Mouse (Mus musculus) neural tube, embryonic 11.5 days (tissue): Measurements from ENCODE around the gene Nfkb2. TPM values are rescaled to one million over a fixed set of nuclear protein-coding genes. Genes with fewer than 3 reads are reported as not detected.

ENCODE experiments used
- ATAC-seq: fragments of 200-750 bp; cut with Nextera tagmentation; 2 replicates; pipeline ENCODE4 v1.8.0; 2017; ENCODE audit warnings: moderate number of reproducible peaks, mild to moderate bottlenecking, moderate TSS enrichment, moderate library complexity; ENCODE audit not compliant: insufficient read depth, low FRiP score, low TSS enrichment
- DNase-seq: peaks from one replicate; pipeline ENCODE4 v3.0.0-alpha.2; 2015; ENCODE audit warnings: low spot score
- H3K27ac ChIP-seq: fragments of 300-500 bp; sonication (generic); 2 replicates; pipeline ENCODE4 v1.5.1; 2014; ENCODE audit warnings: low read depth, mild to moderate bottlenecking, low read length
- H3K27me3 ChIP-seq: fragments of 300-500 bp; sonication (generic); 2 replicates; pipeline ENCODE4 v1.6.1; 2014; ENCODE audit warnings: mild to moderate bottlenecking, low read length, mixed read lengths; ENCODE audit not compliant: control insufficient read depth, insufficient read depth
- H3K36me3 ChIP-seq: fragments of 300-500 bp; sonication (generic); 2 replicates; pipeline ENCODE4 v1.6.1; 2014; ENCODE audit warnings: mild to moderate bottlenecking, low read length, moderate library complexity, mixed read lengths; ENCODE audit not compliant: control insufficient read depth, insufficient read depth
- H3K4me1 ChIP-seq: fragments of 300-500 bp; sonication (generic); 2 replicates; pipeline ENCODE4 v1.6.1; 2014; ENCODE audit warnings: low read length, mixed read lengths; ENCODE audit not compliant: control insufficient read depth, insufficient read depth
- H3K4me2 ChIP-seq: fragments of 300-500 bp; sonication (generic); 2 replicates; pipeline ENCODE4 v1.6.1; 2014; ENCODE audit warnings: low read depth, mild to moderate bottlenecking, moderate library complexity
- H3K4me3 ChIP-seq: fragments of 300-500 bp; sonication (generic); 2 replicates; pipeline ENCODE4 v1.5.1; 2014; ENCODE audit warnings: low read depth, low read length
- H3K9ac ChIP-seq: fragments of 300-500 bp; sonication (generic); 2 replicates; pipeline ENCODE4 v1.6.1; 2014; ENCODE audit warnings: mild to moderate bottlenecking, low read length
- H3K9me3 ChIP-seq: fragments of 300-500 bp; sonication (generic); 2 replicates; pipeline ENCODE4 v1.6.1; 2016; ENCODE audit warnings: low read length; ENCODE audit not compliant: control insufficient read depth
- WGBS: fragments of 180-500 bp; shearing (Covaris S2); extraction: QIAGEN DNeasy Blood & Tissue Kit; methylation state at CpG from one replicate; pipeline ENCODE4 v1.1.7; 2014; 5-methylcytosine and 5-hydroxymethylcytosine counted together
- polyA plus RNA-seq: library from polyadenylated mRNA; unstranded; fragments of >200 nt; fragmentation: Nextera tagmentation; extraction: Ambion mirVana; gene quantifications from 2 replicates; pipeline ENCODE4 v1.2.1, GENCODE M21; 2014

Gene Nfkb2
- polyA plus RNA-seq, 1 experiment from 2014 or later, result 4.1 TPM

DNA sequence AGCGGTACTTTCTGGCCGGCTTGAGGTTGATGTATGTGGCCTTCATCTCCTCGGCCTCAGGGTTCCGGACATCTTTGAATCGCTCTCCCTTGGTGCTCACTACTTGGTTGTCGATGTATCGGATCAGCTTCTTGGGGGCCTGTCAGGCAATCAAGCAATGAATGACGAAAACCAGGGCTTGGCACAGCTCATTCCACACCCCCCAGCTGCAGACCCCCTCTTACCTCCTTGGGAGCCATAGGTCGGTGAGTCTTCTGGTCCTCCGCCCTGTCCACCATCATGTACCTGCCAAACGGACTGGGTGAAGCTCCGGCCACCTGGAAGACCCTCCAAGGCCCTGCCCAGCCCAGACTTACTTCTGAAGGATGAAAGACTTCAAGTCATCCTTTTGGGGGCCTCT is 26.6 kb downstream of the Nfkb2 start:
- H3K4me2 ChIP-seq, result no peak overlapping the region
- H3K36me3 ChIP-seq, result peaks cover 2% of the 10 kb centered on the region; the same call in 1 of the 2 replicates
- no peaks in the 10 kb centered on the region for H3K9me3 ChIP-seq
- H3K4me1 ChIP-seq, result peaks cover 20% of the 10 kb centered on the region
- WGBS, result 95% methylated on average over 12 of the region's 12 CpGs
- H3K9ac ChIP-seq, result no peak overlapping the region
- DNase-seq (no peak), ATAC-seq (no peak)
- no peak overlapping the region for H3K4me3 ChIP-seq
- no peak overlapping the region for H3K27ac ChIP-seq
- H3K27me3 ChIP-seq, result peaks cover 10% of the 10 kb centered on the region; the same call in 1 of the 2 replicates

GRCm38 (mm10) chr19:46331326-46331725 is 27.2 kb downstream of the Nfkb2 start:
- Histone ChIP-seq H3K9ac (no peak overlapping the region), H3K4me3 (no peak overlapping the region), H3K9me3 (no peaks in the 10 kb centered on the region), H3K4me2 (no peak overlapping the region), H3K27ac (no peak overlapping the region), H3K27me3 (peaks cover 6% of the 10 kb centered on the region; the same call in 1 of the 2 replicates), H3K36me3 (peaks cover 2% of the 10 kb centered on the region; the same call in 1 of the 2 replicates), H3K4me1 (peaks cover 19% of the 10 kb centered on the region)
- WGBS, result 92% methylated on average over 14 of the region's 14 CpGs
- no peak for DNase-seq
- no peak for ATAC-seq

- DNase-seq (no peak), ATAC-seq (no peak)
- Histone ChIP-seq H3K4me3 (no peak overlapping the region), H3K9ac (no peak overlapping the region), H3K27ac (no peak overlapping the region), H3K9me3 (no peaks in the 10 kb centered on the region), H3K4me2 (no peak overlapping the region), H3K36me3 (peaks cover 2% of the 10 kb centered on the region; the same call in 1 of the 2 replicates), H3K4me1 (peaks cover 16% of the 10 kb centered on the region), H3K27me3 (0 out of 2 replicates have a peak, but pooled peaks cover 4% of the 10 kb centered on the region)
- WGBS, result 87% methylated on average over 3 of the region's 3 CpGs
Measured at GRCm38 (mm10) chr19:46331936-46332335, 27.8 kb downstream of the Nfkb2 start.

DNA sequence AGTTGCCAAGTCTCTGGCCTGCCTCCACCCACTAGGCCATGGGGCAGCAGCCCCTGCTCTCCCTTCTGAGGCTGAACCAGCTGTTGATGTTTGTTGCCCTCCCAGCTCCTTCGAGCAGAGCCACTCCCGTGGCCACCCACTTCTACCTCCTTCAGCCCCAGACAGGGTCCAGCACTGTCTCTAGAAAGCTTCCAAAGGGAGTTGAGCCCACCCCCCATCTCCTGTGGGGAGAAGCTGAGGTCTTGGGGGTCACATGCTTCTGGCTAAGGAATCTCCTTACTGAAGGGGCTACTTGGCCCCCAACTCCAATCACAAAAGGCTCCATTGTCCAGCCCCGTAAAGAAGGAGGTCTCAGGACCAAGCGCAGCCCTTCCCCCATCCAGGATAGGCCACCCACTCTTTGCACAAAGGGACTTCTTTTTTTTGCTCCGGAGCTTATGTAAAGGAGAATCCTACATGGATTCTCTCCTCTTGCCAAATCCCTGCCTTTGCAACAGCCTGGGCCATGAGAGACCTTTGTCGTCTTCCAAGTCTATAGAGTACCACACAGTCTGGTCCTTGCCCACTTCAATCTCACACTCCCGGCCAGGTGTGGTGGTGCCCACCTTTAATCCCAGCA is 28.7 kb downstream of the Nfkb2 start:
- no peaks in the 10 kb centered on the region for H3K9me3 ChIP-seq
- peaks cover 2% of the 10 kb centered on the region; the same call in 1 of the 2 replicates for H3K36me3 ChIP-seq
- no peak overlapping the region for H3K9ac ChIP-seq
- ATAC-seq (no peak), DNase-seq (no peak)
- H3K4me2 ChIP-seq, result 0 out of 2 replicates have a peak overlapping the region, but pooled peaks have one; percentile 4
- 0 out of 2 replicates have a peak, but pooled peaks cover 4% of the 10 kb centered on the region for H3K27me3 ChIP-seq
- 53% methylated on average over 7 of the region's 7 CpGs for WGBS
- no peak overlapping the region for H3K27ac ChIP-seq
- peaks cover 18% of the 10 kb centered on the region for H3K4me1 ChIP-seq
- no peak overlapping the region for H3K4me3 ChIP-seq

DNA sequence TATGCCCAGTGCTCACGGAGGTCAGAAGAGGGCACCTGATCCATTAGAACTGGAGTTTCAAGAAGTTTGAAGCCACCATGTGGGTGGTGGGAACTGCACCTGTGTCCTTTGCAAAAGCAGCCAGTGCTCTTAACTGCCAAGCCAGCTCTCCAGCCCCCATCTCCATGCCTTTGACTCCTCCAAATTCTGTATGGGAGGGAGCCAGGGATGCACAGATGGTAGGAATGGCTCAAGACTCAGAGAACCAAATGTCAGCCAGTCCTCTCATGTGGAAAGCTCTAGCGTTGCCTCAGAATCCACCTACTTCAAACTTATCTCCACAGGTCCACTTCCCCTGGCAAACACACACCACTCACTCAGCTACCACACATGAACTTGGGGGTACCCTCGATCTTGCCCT is 29.8 kb downstream of the Nfkb2 start:
- H3K27me3 ChIP-seq, result 0 out of 2 replicates have a peak, but pooled peaks cover 4% of the 10 kb centered on the region
- DNase-seq, result no peak
- peaks cover 19% of the 10 kb centered on the region for H3K4me1 ChIP-seq
- WGBS, result 93% methylated on average over 3 of the region's 3 CpGs
- no peak overlapping the region for H3K27ac ChIP-seq
- H3K4me2 ChIP-seq, result no peak overlapping the region
- no peak overlapping the region for H3K9ac ChIP-seq
- ATAC-seq, result no peak
- H3K4me3 ChIP-seq, result no peak overlapping the region
- H3K9me3 ChIP-seq, result no peaks in the 10 kb centered on the region
- peaks cover 2% of the 10 kb centered on the region; the same call in 1 of the 2 replicates for H3K36me3 ChIP-seq

DNA sequence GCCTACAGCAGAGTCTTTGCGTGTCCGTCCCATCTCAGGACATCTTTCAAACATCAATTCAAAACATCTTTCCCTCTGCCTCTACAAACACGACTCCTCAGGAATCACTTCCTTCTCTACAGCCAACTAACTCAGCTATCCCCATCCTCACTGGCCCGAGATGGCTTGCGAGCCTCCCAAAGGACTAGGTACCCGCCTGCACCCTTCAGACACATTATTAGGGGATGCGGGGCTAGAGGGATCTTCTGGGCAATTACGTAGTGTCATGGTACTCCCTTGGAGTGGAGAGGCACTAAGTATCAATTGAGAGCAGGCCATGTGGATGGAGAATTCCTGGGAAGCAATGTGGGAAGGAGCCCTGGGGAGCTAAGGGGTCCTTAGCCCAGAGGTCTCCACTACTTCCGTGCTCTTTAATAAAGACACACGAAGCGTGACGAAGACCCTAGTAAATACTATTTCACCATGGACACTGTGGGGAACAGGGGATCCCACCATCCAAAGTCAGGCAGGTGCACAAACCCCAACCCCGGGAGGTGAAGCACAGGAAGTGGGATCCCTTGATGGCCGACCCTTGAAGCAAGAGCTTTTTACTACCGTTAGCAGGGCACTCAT is 33.7 kb downstream of the Nfkb2 start:
- H3K4me1 ChIP-seq, result peaks cover 7% of the 10 kb centered on the region
- 33% methylated on average over 15 of the region's 15 CpGs for WGBS
- DNase-seq (no peak), ATAC-seq (peak; percentile 46)
- H3K4me3 ChIP-seq, result peak overlapping the region; percentile 72
- no peaks in the 10 kb centered on the region for H3K36me3 ChIP-seq
- H3K4me2 ChIP-seq, result peak overlapping the region; percentile 79
- H3K9me3 ChIP-seq, result no peaks in the 10 kb centered on the region
- H3K27ac ChIP-seq, result peak overlapping the region; percentile 39; the same call in 1 of the 2 replicates
- no peaks in the 10 kb centered on the region for H3K27me3 ChIP-seq
- peak overlapping the region; percentile 81 for H3K9ac ChIP-seq

DNA sequence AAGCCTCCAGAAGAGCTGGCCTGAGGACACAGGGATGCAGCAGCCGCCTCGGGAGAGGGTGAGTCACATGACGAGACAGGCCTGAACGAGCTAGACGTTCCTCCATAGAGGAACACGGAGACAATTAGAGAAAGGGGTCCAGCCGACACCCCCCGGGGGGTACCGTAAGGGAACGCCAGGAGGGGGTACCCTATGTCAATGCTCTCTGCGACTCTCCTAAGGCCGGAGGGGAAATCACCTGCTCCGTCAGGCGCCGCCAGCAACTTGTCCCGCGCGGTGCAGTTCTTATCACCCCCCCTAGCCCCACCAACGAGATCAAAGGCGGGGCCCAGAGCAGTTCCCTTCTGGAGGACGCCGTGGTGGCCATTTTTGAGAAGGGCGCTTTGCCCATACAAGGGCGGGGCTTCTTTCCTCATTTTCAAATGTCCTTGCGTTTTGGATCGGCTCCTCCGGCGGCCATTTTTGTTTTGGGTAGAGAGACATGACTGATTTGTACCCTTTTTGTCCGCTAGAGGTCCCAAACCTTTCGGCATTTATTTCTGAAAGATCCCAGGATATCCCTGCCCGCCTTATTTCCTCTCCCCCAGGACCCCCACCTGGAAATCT is 34.3 kb downstream of the Nfkb2 start, which contains the start of gene Cuedc2:
Gene Cuedc2, minus strand, starts transcription at position 372 of the 606 bp plus-strand sequence.
- WGBS, result under 1% methylated on average over 31 of the region's 31 CpGs
- peak; percentile 88 for ATAC-seq
- Histone ChIP-seq H3K4me2 (peak within 1 kb of the TSS; percentile 79), H3K27me3 (no peaks in the 10 kb centered on the region), H3K27ac (peak within 1 kb of the TSS; percentile 39; the same call in 1 of the 2 replicates), H3K4me3 (peak within 1 kb of the TSS; percentile 72), H3K9ac (peak within 1 kb of the TSS; percentile 81), H3K4me1 (peaks cover 7% of the 10 kb centered on the region), H3K36me3 (no peaks in the 10 kb centered on the region), H3K9me3 (no peaks in the 10 kb centered on the region)
- DNase-seq, result peak; percentile 97

GRCm38 (mm10) chr19:46338942-46339286 is 34.8 kb downstream of the Nfkb2 start:
- ATAC-seq (no peak), DNase-seq (no peak)
- Histone ChIP-seq H3K36me3 (no peaks in the 10 kb centered on the region), H3K4me3 (no peak overlapping the region), H3K4me2 (no peak overlapping the region), H3K4me1 (peaks cover 7% of the 10 kb centered on the region), H3K9ac (no peak overlapping the region), H3K27me3 (no peaks in the 10 kb centered on the region), H3K27ac (no peak overlapping the region), H3K9me3 (no peaks in the 10 kb centered on the region)
- WGBS, result 55% methylated on average over 6 of the region's 6 CpGs
